Mouse (Mus musculus) fat pad, adult 2 months (tissue): ENCODE measurements at regions not wholly inside any gene's neighbourhood (a gene's known extent, or its start where the extent isn't known, plus 50 kb on each side); places are given as distances from the start of the nearest gene placed in this dataset.
"Not testable (repeated sequence)": the region's sequence is repeated elsewhere in the genome, so short reads cannot be mapped to it uniquely, and the experiment has no call there.

Experiments used
- DNase-seq: peaks from one replicate; pipeline ENCODE4 v3.0.0-alpha.2; 2011; ENCODE audit warnings: low read depth, low spot score; ENCODE audit errors: extremely low read depth

DNA sequence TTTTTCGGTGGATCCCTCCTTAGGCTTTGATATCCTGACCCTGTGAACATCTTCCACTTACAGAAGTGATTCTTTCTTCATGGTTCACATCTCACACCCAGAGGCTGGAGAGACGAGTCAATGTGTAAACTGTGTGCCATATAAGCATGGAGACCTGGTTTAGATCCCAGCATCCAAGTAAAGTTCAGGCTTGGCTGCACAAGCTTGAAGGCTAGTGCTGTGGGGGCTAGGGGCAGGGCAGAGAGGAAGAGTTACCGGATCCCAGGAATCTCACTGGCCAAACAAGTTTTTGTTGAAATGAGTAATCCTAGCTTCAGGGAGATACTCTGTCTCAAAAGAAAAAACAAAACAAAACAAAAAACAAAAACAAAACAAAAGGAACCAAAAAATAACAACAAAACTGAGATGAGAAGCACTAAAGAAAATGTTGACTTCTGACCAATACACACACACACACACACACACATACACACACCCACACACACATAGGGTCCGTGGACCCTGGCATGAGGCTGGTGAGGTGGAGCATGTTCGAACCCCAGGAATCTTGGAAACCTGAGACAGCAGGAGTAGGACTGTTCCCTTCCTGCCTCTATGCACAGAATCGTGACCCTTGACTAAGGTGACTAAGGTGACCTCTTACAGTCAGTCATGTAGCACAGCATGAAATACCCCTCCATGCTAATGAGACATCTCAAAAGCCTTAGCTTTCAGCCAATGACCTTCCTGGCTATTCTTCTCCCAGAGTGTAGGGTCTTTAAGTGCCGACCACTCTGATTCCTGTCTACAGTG lies 55.2 kb downstream of the Gm12728 start:
- no peak for DNase-seq

DNA sequence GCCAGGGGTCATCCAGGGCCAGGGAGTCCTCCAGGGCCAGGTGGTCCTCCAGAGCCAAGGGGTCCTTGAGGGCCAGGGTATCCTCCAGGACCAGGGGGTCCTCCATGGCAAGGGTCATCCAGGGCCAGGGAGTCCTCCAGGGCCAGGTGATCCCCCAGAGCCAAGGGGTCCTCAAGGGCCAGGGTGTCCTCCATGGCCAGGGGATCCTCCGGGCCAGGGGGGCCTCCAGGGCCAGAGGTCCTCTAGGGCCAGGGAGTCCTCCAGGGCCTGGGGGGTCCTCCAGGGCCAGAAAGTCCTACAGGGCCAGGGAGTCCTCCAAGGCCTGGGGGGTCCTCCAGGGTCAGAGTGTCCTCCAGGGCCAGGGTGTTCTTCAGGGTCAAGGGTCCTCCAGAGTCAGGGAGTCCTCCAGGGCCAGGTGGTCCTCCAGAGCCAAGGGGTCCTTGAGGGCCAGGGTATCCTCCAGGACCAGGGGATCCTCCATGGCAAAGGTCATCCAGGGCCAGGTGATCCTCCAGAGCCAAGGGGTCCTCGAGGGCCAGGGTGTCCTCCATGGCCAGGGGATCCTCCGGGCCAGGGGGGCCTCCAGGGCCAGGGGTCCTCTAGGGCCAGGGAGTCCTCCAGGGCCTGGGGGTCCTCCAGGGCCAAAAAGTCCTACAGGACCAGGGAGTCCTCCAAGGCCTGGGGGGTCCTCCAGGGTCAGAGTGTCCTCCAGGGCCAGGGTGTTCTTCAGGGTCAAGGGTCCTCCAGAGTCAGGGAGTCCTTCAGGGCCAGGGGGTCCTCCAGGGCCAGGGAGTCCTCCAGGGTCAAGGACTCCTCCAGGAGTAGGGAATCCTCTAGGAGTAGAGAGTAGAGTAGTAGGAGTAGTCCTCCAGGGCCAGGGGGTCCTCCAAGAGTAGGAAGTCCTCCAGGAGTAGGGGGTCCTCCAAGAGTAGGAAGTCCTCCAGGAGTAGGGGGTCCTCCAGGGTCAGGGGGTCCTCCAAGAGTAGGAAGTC lies 56.6 kb downstream of the Gm12728 start:
- DNase-seq, result not testable (repeated sequence)

DNA sequence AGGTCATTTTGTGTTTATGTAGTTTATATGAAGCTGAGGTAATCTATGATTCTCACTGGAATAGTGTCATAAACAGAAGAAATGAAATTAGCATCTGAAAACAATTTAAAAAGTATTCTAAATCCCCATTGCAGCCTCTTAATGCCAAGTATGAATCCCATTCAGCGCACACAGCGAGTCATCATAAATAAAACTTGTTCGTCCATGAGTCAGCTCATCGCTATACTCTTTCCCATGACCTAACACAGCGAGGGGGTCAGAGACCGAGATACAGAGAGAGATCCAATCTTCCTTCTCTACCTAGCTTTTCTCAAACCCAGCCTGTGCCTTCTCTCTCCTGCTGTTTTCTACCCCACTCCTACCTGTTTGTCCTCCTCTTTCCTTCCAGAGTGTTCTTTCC lies 63.4 kb downstream of the Gm12728 start:
- no peak for DNase-seq

DNA sequence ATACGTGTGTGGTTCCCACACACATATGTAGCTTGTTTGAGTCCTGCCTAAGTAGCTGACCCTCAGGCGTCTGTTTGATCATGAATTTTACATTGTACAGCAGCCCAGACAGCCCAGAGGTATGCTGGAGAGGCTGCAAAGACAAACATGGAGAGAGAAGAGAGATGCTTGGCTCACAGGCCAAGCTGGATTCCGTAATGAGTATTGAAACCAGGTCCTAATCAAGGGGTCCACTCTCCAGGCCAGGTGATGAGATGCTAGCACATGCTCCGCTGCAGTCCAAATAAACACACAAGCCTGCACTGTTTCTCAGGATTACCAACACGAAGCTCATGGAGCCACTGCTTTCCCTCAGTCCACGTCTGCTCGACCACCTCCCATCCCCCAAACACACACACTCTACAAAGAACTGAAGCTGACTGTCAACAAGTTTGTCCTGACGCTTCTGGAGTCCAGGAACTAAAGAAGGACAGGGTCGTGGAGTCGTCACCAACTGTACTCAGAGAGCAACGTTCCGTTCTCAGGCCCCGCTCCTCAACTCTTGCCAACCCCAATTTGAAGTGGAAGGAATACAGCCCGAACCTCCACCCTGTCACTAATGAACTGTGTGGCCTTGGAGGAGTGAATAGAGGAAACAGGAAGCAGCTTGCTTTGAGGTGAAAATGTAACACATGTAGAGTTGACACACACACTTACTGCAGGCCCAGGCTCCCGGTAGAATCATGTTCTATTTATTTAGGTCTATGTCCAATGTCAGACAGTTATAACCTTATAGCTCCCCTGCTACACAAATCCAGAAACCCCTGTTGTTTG lies 69.6 kb downstream of the Gm12728 start:
- no peak for DNase-seq

DNA sequence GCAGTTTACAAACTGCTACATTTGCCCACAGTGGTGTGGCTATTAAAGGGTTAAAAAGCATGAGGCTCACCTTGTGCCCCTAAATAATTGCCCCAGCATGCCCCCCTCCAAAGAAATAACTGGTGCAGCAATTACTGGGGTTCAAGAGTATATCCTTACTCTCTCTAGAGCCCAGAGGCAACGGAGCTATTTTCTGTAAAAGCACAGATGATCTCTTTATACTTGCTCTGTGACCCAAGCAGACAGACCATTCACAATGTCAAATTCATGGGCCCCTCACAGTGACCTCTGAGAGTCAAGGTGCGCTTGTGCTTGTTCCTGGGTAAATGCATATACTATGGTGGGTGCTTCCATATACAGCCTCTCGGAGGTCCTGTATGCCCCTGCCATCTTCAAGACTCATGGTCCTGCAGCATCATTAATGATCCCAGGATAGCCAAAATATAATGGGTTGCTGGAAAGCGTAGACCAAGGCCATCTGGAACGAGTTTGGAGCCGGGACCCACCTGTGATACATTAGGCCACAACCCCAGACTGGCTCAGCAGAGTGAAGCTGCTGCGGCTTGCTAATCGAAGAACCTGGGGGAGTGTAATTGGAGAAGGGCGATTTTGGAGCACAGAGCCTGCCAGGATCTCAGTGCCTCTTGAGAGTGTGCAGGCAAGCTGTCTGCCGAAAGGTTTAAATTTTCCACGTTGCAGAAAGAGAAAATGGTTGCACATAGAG lies 71.4 kb downstream of the Gm12728 start:
- DNase-seq, result no peak

DNA sequence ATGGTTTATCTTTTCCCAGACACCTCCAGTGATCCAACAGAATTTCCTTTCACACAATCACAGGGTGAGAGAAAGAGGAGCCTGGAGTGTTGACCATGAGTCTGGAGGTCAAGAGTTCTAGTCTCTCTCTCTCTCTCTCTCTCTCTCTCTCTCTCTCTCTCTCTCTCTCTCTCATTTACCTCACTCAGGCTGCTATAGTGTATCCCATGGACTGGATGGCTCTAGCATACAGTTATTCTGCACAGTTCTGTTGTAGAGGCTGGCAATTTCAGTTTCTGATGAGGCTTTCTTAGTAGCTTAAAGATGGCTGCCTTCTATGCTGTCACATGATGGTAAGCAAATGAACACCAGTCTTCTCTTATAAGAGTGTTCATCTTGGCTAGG lies 72.0 kb downstream of the Gm12728 start:
- no peak for DNase-seq

DNA sequence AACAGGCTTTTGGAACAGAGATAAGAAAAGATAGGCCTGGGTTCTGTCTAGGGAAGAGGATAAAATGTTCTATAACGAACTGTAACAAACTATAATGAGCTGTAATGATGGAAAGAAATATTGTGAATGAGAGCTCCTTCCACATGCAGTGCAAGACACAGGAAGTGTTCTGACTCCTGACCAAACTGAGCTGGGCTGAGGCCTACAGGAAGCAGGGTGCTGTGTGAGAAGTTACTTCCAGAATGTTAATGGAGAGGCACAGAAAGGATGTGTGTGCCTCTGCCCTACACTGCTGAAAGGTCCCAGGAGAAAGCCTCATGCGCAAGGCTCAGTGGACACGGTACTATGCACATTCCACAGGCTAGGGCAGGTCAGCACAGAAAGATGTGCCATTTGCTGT lies 80.8 kb downstream of the Gm12728 start:
- no peak for DNase-seq

DNA sequence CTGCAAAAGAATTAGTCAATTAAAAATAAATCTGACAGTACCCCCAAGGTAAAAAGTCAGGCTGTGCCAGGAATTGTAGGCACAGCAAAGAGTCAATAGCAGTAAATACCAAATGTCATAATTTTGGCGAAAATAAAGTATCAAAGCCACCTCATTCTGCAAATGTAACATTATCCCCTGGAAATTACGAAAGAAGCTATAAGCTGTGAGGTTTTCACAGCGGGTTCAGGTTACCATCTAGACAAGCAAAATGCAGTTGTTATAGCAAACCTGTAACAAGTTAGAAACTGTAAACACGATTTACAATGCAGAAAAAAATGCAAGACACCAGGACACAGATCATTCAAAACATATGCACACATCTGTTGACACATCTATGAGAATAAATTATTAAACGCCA lies 87.6 kb downstream of the Gm12728 start:
- no peak for DNase-seq

DNA sequence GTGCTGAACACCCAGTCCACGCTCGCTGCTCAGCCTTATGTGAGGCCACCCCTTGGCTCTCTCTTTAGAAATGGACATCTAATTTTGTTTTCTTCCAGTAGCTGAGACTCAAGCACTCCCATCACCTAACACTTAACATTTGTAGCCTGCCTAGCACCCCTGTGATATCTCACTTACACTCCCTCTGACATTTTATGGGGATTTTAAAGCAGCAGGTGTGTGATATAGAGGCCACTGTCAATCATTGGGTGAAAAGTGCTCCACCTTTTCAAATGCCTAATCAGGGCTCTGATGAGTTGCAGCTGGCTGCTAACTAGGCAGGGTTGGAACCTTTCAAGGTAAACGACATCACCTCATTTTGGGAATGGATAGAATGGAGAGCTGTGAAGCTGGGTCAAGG lies 90.2 kb downstream of the Gm12728 start:
- DNase-seq, result no peak

DNA sequence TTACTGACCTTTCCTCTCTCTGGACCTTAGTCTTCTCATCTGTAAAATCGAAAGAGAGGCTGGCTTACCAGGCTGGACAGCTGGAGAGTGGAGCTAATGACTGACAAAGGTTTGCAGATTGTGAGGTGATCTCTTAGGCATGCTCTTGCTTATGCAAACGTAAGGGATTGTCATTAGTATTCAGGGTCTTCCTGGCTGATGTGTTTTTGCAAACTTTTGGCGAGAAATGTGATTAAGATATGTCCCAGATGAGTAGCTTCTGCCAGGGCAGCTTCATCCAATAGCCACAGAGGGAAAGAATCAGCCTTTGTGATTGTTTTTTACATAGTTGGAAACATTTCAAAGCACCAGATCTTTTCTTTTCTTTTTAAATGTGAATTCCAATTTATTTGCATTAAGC lies 95.1 kb downstream of the Gm12728 start:
- DNase-seq, result no peak

DNA sequence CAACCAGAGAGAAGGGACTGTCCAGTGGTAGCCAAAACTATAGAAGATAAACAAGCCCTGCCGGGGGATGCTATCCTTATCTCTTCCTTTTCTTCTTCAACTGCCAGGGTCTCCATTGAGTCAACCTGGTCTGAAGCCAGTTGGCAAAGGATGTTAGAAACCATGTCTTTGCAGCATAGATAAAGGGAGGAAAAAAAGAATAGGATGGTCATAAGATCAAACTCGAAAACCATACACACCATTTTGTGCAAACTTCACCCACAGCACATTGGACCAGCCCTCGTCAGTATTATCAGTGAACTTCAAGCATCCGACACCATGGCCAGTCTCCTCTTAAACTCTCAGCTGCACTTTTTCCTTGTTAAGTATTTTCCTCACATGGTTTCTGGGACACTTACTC lies 101.8 kb downstream of the Gm12728 start:
- no peak for DNase-seq

DNA sequence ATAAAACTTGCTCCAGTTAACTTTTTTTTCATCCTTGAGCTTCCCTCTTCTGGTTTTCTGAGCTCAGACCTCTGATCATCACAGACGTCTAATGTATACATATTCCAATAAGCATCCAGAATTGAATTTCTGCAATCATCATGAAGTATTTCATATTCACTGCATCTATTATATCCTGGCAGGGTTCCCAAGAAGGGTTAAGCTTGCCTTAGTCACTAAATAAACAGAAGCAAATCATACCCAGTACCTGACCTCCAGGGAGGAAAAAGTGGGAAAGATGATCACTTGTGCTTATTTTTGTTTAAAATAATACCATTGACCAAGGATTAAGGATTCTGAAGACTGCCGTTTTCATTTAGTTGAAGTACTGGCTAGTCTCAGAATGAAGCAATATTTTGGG lies 102.4 kb downstream of the Gm12728 start:
- no peak for DNase-seq

DNA sequence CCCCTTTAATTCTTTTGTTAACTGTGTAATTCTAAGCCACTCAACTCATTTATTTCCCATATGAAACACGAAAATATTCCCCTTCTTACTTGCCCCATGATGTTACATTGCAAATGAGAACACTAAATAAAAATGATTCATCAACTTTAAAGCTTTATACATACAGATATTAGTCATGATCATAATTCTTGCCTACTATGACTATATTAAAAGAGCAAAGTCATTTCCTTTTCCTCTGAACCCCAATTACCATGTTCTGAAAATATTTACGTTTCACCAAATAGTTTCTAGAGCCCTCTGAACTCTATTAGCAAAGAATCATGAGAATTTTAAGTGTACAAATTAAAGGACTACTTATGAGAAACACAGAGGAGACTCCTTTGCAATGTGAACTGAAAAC lies 105.4 kb downstream of the Gm12728 start:
- DNase-seq, result no peak

DNA sequence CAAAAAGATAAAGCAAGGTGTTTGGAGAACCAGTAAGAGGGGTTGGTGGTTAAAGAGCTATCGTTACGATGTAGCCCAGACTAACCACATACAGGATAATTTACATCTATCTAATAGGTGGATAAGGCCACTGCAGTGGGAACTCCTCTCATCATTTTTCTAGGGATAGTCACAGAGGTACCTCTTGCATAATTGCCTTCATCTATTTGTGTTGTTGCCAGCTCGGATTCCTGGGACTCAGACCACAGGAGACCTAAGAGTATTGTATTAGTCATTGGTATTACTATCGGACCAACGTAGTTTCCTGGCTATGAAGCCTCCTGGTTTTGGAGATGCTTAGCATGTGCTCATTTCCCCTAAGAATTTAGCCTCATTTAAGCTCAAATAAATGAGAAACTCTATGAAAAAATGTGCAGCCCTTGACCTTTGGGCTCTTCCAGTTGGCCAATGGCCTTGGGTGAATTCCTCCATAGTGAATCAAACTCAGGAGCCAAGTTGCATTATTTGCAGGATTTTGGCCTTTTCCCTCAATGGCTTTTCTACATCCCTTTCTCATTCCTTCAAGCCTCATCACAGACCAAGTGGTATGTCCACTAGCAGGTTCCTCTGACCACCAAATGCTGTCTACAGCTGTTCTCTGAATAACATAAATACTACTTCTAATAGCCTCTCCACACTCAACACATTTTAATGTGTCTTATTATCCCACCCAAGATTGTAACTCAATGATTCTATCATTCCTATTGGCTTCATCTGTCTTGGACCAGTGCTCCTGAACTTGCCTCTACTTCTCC lies 108.6 kb downstream of the Gm12728 start:
- no peak for DNase-seq

DNA sequence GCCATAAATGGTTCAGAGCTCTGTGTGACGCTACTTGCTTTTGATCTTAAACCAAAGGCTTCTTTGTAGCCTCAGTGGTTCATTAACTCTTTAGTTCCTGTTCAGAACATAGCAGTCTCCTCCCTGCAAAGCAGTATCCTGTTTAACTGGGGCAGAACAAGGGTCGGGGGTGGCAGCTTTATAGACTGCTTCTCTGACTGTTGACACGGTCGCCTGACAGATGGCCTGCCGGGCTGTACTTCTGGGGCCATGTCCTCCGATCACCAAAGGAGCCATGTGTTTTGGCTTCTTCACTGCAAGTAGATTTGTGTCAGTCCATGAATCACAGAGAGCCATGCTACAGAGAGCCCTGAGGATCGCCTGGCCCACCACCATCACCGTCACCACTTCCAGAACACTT lies 115.2 kb downstream of the Gm12728 start:
- no peak for DNase-seq

DNA sequence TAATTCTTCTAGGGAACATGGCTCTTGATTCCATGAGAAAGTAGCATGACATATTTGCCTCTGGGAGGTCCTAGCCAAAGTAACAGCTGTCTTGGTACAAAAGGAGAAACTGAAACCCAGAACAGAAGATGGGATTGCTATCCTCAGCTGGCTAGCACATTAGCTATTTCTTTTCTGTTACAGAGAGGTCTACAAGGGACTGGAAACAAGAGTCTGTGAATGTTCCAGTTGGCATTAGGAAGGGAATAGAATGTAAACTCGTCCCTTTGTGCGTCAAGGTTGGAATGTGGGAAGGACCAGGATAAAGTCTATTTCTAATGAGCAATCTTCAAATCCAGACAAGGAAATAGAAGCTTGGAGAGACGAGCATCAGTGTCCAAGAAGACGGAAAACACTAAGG lies 116.7 kb downstream of the Gm12728 start:
- no peak for DNase-seq

DNA sequence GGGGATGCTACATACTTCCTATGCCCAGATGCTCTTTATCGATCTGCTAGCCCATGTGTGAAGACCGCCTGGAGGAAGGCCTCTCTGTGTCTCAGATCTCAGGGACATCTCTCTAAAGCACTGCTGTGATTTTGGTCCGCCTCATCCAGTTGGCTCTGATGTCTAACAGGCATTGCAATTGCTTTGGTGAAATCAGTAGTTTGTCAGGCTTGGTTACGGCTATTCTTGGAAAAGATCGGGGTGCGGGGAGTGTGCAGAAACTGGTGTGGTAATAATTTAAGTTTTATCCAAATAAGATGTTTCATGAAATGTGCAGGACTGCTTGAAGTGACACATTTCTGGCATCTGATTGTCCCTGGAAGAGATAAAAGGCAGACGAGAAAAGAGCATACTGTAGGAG lies 117.9 kb downstream of the Gm12728 start:
- DNase-seq, result no peak

DNA sequence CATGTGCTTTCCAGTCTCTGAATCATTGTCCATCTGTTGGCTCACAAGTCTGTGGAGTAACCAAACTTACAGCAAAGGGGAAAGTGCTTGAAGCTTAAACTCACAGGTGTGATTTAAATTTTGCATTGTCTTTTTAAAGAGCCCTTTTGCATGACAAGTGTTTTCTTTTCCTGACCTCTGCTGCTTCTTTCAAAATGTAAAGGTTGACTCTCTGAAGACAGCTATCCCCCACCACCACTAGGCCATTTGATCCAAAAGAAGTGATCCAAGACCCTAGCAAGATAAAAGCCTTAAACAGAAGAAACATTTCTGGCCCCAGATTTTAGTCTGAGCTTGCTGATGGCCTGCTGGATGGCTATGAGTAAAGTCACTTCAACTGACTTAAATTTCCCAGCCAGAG lies 118.6 kb downstream of the Gm12728 start:
- no peak for DNase-seq

DNA sequence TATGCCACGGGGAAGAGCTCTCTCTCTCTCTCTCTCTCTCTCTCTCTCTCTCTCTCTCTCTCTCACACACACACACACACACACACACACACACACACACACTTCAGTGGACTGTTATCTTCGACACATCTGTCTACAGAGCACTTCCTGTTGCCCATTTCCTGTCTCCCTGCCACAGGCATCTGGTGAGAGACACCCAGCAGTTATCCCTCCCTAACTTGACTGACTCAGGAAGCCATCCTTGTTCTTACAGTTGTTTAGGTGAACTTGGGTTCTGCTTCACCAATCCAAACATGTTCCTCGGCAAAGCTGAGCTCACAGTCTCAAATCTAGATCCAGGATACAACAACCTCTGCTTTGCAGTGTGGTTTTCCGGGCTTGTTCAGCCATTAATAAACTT lies 119.6 kb downstream of the Gm12728 start:
- DNase-seq, result no peak

DNA sequence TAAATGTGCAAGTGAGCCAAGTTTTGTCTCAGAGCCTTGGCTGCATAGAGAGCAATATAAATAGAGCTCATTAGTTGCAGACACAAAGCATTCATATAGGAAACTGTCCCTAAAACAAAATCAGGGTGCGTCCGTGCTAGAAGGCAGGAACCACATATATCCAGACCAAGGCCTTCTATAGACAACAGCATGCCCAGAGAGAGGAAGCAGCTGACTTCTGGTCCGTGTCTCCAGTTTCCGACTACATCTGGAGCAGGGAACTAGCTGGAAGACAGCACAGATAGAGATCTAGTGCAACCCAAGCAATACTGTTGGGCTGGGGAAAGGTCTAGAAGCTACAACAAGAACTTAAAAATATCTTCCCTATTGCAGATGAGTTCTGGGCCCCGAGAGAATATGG lies 121.0 kb downstream of the Gm12728 start:
- no peak for DNase-seq
